Mouse (Mus musculus) embryo, embryonic 9.5 days (tissue): ENCODE measurements around the gene Neurl3.
A peak's percentile ranks its signal among the peaks of the same experiment; 100 is the strongest.

Source experiments
- DNase-seq: peaks from one replicate; pipeline ENCODE4 v3.0.0-alpha.2; 2017; ENCODE audit errors: extremely low spot score

The Neurl3 gene

GRCm38 (mm10) chr1:36274455-36274854, at the start of gene Neurl3:
TSS of gene Neurl3 (minus strand) at chr1:36274679.
- DNase-seq = no peak

DNA sequence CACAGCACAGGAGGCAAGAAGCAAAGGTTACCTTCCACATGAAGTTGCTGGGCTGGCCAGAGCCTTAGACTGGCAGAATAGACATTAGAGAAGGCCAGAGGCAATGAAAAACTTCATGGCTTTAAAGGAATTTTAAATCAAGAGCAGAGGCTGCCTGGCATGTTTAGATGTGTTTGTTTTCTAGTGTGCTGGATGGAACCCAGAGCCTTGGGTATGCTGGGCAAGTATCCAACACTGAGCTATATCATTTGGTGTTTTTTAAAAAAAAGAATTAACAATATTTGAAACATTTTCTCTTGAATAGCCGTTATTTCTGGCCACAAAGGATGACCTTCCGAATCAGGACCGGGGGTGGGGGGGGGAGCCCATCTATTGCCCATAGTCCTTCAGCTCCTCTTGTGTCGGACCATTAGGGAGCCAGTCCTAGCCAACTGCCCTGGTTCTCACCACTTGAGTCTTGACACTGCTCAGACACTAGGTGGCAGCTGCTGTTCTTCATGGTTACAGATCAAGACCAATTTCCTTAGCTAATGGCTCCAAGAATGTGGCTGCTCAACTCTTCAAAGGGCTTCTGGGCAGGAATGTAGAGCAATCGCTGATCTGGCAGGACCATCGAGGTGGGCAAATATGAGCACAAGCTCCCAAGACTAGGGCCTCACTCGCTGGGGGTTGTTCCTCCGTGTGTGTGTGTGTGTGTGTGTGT, 49.4 kb upstream of the Neurl3 start:
- DNase-seq = peak; percentile 31

GRCm38 (mm10) chr1:36323076-36323475, 48.6 kb upstream of the Neurl3 start:
- no peak for DNase-seq

DNA sequence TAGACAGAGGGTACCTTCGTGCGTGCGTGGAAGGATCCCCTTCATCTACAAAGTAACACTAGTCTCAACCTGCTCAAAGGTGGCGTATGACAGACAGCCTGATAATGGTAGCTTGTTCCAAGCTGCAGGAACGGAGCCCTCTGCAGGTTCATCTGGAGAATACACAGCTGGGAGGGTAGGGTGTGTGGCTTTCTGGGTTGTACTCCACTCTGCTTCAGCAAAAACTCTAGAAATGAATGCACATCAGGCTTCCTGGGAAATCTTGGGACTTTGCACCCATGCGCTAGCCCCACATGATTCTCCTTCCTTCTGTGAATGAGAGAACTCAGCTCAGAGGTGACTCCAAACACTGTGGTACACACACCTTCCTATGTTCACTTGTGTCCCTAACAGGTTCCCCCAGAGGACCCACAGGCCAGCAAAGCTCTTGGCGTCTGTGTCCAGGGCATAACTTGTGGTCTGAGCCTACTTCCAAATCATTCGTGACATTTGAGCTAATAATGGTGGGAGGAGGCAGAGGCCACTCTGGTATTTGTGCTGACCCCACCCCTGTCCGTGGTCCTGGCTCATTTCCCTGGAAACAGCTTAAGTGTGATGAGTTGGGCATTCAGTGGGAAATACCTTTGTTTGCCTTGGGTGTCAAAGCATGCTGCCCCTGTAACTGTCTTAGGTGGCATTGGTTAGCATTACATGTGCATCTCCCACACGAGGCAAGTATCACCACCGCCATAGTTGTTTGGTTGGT, 47.5 kb upstream of the Neurl3 start:
- no peak for DNase-seq

- no peak for DNase-seq
Measured at GRCm38 (mm10) chr1:36321164-36321563, 46.7 kb upstream of the Neurl3 start.

DNA sequence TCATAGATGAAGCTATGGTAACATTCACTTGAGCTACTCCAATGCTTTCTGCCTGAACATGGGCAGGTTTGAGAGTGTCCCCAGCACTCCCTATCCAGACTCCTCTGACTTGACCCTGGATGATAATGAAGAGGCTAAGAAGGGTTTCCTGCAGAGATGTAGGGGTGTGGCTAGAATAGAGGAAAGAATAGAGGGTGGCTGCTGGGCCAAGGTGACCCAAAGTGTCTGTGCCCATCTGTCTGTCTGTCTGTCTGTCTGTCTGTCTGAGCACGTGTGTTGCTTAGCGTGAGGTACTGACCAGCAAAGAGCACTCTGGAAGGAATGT, 41.3 kb upstream of the Neurl3 start:
- DNase-seq = no peak

GRCm38 (mm10) chr1:36314959-36315775, 40.7 kb upstream of the Neurl3 start:
- DNase-seq = no peak

DNA sequence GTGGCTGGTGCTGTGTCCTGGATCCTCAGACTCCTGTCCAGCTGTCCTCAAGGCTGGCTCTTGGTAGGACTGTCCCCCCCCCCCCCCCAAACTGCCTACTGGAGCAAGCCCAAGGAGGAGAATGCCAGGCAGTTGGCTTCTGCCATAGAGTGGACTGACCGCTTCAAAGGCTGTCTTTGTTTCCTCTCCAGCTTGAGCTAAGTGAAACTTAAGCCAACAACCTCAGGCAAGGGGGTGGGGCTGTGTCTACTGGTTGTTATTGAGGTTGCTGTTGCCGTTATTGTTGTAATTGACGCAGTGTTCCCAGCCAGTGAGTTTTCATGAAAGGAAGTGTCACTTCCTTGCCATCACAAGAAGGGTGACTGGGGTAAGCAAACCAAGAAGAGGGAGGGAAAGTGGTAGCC, 35.0 kb upstream of the Neurl3 start:
- no peak for DNase-seq

- DNase-seq = no peak
Measured at GRCm38 (mm10) chr1:36308966-36309475, 34.5 kb upstream of the Neurl3 start.

- DNase-seq = peak; percentile 26
Measured at GRCm38 (mm10) chr1:36308451-36308901, 34.0 kb upstream of the Neurl3 start.

GRCm38 (mm10) chr1:36307495-36308280, 33.2 kb upstream of the Neurl3 start, which contains the start of gene Arid5a:
TSS of gene Arid5a (plus strand) at chr1:36307733.
- peak; percentile 94 for DNase-seq

GRCm38 (mm10) chr1:36307121-36307494, 32.6 kb upstream of the Neurl3 start:
- no peak for DNase-seq

DNA sequence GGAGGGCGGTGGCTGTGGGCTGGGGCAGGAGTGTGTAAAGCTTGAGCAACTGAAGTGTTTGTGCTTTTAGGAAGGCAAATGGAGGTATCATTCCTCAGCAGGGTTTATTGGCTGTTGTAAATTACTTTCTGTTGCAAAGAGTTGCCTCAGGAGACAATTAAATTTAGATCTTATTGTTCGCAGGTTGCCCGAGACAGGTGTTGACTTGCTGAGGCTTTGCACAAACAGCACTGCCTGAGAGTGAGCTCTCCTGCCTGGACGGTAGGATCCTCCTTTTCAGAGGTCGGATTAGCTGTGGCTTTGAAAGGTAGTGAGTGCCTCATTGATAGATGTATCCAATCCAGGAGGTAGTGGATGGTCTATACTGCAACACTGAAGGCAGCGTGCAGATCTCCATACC, 31.6 kb upstream of the Neurl3 start:
- DNase-seq = no peak

- DNase-seq = no peak
Measured at GRCm38 (mm10) chr1:36304764-36305163, 30.3 kb upstream of the Neurl3 start.

DNA sequence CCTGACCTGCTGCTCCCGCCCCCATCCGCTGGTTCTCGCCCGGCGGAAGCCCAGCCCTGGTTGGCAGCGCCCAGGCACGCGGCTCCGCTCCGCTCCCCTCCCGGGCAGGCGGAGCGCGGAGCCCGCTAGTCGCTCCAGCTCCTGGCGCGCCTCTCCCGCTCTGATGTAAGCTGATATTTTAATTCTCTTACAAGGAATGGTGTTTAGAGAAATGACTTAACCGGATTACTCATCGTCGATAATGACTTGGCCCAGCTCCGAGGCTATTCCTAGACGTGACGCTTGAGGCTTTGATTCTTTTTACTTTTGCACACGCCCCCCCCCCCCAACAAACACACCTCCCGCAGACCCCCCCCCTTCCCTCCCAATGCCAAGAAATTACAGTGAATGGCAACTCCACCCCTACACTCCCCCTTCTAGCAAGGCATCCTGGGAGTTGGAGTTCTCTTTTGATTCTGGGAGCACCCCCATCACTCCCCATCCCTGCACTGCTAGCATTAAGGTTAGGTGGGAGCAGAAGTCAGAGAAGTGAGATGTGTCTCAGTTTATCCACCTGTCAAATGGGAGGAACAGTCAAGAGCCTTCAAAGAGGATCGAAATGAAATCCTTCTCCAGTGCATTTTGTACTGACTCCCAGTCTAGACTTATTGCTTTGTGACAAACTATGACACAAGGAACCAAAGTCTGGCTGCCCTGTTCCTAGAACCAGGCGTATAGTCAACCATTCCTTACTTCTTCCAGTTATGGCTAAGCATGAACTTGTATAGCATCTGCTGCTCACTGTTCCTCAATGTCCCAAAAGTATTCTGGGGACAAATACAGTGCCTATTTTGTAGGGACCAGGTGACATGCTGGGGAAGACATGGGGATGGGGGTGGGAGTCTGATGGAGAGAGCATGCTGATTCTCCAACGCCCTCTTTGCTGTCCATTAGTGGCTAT, 29.2 kb upstream of the Neurl3 start:
- no peak for DNase-seq

DNA sequence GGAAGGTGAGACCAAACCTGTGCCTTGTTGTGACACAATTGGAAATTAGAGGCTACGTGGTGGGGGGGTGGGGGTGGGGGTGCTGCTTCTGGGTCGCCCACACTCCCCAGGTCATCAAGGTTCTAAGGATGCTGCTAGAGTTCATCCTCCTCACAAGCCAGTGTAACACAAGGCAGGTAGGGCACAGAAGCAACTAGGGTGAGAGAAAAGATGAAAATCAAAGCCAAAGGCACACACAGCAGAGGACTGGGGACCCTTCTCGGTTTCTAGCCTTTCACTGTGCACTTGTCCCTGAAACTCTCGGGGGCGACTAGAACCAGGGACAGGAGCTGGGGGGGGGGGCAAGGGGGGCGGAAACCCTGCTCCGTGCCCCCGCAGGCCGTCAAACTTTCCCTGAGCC, 28.5 kb upstream of the Neurl3 start:
- DNase-seq = no peak

- DNase-seq = no peak
Measured at GRCm38 (mm10) chr1:36302273-36302672, 27.8 kb upstream of the Neurl3 start.

- DNase-seq = no peak
Measured at GRCm38 (mm10) chr1:36300486-36300885, 26.0 kb upstream of the Neurl3 start.

DNA sequence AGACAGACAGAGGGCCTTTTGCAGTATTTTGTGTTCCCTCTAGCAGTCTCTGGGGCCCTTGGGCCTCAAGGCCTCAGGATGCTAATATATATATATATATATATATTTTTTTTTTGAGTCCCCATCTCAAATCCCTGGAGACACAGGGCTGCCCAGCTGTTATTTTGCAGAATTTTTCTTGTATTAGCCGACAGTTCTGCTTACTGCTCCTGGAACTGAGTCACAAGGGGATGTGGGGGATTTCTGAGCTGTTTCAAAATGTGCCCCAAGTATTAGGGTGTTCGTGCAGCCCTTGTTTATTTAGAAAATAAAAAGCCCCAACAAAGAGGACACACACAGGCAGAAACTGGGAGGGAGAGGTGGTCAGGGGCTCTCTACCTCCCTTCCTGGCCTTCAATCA, 25.2 kb upstream of the Neurl3 start:
- no peak for DNase-seq

- no peak for DNase-seq
Measured at GRCm38 (mm10) chr1:36299126-36299525, 24.6 kb upstream of the Neurl3 start.
